Mouse (Mus musculus): ENCODE results near the gene Itprid2.

Gene Itprid2

GRCm38 (mm10) chr2:79651185-79651584 is 16.0 kb downstream of the Itprid2 start:
- DNase-seq (ENCODE audit: low spot score): no peak

GRCm38 (mm10) chr2:79651701-79652100 is 16.5 kb downstream of the Itprid2 start:
- no peak for DNase-seq (ENCODE audit: low spot score)

GRCm38 (mm10) chr2:79652502-79652901 is 17.4 kb downstream of the Itprid2 start:
- no peak for DNase-seq (ENCODE audit: low spot score)

- DNase-seq (ENCODE audit: low spot score): no peak
Observed at GRCm38 (mm10) chr2:79653093-79653808, 18.1 kb downstream of the Itprid2 start.

DNA sequence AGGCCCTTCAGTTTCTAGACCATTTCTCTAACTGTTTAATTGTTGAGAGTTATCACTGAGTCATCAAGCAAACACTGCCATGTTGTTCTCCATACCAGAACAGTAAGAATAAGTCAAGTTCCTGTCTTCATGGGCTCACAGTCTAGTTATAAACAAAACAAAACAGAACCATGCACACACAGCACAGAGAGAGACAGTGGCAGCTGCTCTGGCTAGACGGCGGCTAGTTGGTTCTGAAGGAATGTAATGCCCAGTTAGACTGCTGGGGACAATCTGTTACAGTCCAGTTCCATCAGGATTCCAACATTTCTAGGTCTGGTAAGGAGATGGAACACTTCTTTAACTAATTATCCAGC is 18.6 kb downstream of the Itprid2 start:
- no peak for DNase-seq (ENCODE audit: low spot score)

GRCm38 (mm10) chr2:79657062-79657461 is 21.9 kb downstream of the Itprid2 start:
- DNase-seq (ENCODE audit: low spot score): no peak

- no peak for DNase-seq (ENCODE audit: low spot score)
Observed at GRCm38 (mm10) chr2:79660417-79661185, 25.4 kb downstream of the Itprid2 start.

DNA sequence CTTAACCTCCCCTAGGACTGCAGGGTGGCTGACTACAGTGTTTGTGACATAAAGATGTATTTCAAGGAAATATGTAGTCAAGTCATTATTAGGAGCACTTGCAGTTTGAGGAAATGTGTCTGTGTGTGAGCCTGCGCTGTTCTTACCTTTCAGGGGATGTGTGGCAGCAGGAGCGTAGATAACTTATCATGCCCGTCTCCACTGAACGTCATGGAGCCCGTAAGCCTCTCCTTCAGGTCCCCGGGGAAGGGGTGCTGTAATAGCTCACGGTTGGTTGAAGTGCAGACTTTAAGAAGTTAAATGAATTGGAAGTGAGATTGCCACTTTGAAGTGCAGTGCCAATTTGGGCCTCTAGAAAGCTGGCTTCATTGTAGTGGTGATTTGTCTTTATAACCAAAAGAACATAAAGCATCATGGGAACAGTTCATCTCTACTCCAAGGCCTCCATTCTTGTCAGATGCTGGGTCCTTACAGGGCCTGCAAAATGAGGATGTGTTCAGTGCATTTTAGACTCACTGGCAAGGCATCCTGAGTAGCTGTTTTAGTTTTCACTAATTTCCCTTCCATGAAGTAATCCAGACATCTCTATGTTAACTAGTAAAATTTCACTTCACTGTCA is 26.4 kb downstream of the Itprid2 start:
- DNase-seq (ENCODE audit: low spot score): no peak

GRCm38 (mm10) chr2:79664532-79665286 is 29.6 kb downstream of the Itprid2 start:
- DNase-seq (ENCODE audit: low spot score): no peak

DNA sequence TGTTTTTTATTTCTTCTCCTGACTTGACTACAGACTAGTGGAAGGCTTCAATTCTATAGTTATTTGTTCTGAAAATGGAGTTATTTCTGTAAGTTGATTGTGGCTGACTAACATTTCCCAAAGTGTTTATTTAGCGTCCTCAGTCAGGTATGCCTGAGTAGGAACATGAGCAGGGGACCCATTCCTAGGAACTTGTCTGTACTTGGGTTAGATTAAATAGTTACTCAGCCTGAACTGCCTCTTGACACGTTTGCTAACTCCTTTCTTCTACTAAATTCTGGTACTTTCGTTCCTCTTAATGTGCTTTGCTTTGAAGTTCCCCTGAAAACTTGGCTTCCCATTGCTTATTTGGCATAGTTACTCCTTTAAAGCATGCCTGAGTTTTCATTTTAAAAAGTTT is 30.3 kb downstream of the Itprid2 start:
- DNase-seq (ENCODE audit: low spot score): no peak

GRCm38 (mm10) chr2:79675266-79675665 is 40.1 kb downstream of the Itprid2 start:
- DNase-seq (ENCODE audit: low spot score): no peak

GRCm38 (mm10) chr2:79677663-79678257 is 42.6 kb downstream of the Itprid2 start:
- no peak for DNase-seq (ENCODE audit: low spot score)

GRCm38 (mm10) chr2:79681672-79682071 is 46.5 kb downstream of the Itprid2 start:
- no peak for DNase-seq (ENCODE audit: low spot score)

GRCm38 (mm10) chr2:79683258-79683657 is 48.1 kb downstream of the Itprid2 start:
- no peak for DNase-seq (ENCODE audit: low spot score)

DNA sequence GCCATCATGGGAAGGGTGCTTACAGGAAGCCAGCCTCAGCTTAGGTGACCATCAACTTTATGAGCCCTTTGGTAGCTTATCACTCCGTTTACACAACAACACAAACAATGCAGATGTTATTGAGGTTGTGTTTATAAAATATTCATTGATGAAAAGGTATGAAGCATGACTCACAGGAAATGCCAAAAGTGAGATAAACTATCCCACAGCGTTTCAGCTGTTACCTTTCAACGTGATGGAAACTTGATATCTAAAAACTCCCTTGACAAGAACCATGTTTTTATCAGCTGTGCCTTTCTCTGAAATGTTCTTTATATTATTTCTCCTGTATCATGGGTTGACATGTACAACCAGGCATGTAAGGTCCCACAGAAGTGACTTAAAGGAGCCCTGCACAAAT is 55.7 kb downstream of the Itprid2 start:
- DNase-seq (ENCODE audit: low spot score): no peak

- no peak for DNase-seq (ENCODE audit: low spot score)
Observed at GRCm38 (mm10) chr2:79695190-79695589, 60.0 kb downstream of the Itprid2 start.

GRCm38 (mm10) chr2:79695939-79696338 is 60.8 kb downstream of the Itprid2 start:
- DNase-seq (ENCODE audit: low spot score): no peak

- no peak for DNase-seq (ENCODE audit: low spot score)
Observed at GRCm38 (mm10) chr2:79696478-79697230, 61.5 kb downstream of the Itprid2 start.

DNA sequence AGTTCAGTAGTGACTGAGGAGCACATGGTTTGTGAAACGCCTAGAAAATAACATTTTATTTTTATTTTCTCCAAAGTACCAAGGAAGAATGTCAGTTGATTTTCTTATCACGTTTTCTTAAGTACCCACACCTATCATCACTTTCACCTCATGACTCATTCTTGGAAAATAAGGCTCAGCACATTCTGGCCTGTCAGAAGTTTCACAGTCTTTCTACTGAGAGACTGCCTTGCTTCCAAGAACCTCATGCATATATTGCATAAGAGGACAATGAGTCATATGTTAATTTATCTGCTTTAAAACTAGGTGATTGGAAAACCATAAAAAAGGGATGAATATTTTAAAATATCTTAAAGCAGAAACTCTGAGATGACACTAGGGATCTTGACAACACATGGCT is 63.0 kb downstream of the Itprid2 start:
- DNase-seq (ENCODE audit: low spot score): no peak

DNA sequence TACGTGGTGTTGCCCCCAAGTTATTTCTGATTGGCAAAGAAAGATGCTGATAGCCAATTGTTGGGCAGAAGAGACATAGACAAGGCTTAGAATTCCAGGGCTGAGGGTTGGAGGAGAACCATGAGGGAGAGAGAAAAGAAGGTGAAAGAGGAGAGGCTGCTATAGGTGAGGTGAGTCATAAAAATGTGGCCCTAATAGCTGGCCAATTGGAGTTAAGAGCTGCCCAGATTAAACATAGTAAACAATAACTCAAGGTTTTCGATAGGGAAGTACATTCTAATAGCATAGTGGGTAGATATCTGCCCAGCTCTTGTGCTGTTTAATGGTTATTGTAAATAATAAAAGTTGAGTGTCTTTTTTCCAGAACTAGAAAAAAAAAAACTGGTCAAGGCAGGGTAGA is 69.6 kb downstream of the Itprid2 start:
- no peak for DNase-seq (ENCODE audit: low spot score)

- DNase-seq (ENCODE audit: low spot score): no peak
Observed at GRCm38 (mm10) chr2:79707575-79707974, 72.4 kb downstream of the Itprid2 start, which contains the start of gene Ppp1r1c. Gene Ppp1r1c, plus strand, starts transcription at chr2:79707780.
